Mouse (Mus musculus): ENCODE results near the gene Med13l. TPM values are rescaled to one million over a fixed set of nuclear protein-coding genes. Genes with fewer than 3 reads are reported as not detected.

Gene Med13l
- total and polyA plus RNA-seq, 3 experiments: 2.0 to 11.0 (median 10.1) TPM

DNA sequence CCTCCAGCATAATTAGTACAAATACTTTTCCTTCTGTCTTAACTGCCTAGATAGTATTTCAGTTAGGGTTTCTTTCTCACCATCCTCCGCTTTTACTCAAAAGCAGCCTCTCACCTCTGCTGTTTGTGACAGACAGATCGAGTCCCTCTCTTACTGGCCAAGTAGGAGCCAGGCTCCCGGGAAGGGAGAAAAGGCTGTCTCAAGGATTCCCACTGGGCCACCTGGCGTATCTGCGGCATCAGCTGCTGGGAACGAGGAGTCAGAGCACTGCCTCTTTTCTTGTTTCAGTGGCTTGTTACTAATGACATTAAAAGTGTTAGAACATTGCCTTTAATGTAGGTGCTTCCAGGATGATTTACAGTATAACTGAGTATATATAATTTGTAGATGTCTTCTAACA lies 164.9 kb downstream of the Med13l start:
- in situ Hi-C loops (cut with MboI; ENCODE audit: low pct_ligation_motif_present, low pct_unique_long_range_greater_than_20kb, low sequenced_read_pairs): no loop called here
- Histone ChIP-seq H3K9me3 (replicated peaks; ENCODE audit: low read length) (no peaks in the 10 kb centered on the region), H3K27ac (ENCODE audit: insufficient read depth, low read depth) (no peak overlapping the region), H3K4me3 (replicated peaks in 1 of 3; ENCODE audit: low read depth in 2 of 3, low read length in 2 of 3, poor library complexity in 1 of 3) (no peak overlapping the region), H3K27me3 (replicated peaks) (no peaks in the 10 kb centered on the region), H3K4me2 (ENCODE audit: insufficient read depth, low read depth, poor library complexity, severe bottlenecking) (no peak overlapping the region), H3K36me3 (replicated peaks in 1 of 2; ENCODE audit: control insufficient read depth in 1 of 2, insufficient read depth in 1 of 2, low read length in 1 of 2) (peaks cover 67 to 92% of the 10 kb centered on the region in 2 experiments), H3K9ac (ENCODE audit: insufficient read depth, low read depth) (no peak overlapping the region), H3K79me2 (replicated peaks; ENCODE audit: control insufficient read depth, extremely low read depth, insufficient read depth, poor library complexity, severe bottlenecking) (no peaks in the 10 kb centered on the region), H3K4me1 (ENCODE audit: control insufficient read depth in 1 of 2, insufficient read depth in 2 of 2) (peaks cover 0 to 12% of the 10 kb centered on the region in 2 experiments; a peak in 2 of 4 replicates)
- dilution Hi-C loops (cut with MboI; ENCODE audit: extremely low pct_ligation_motif_present, extremely low pct_unique_long_range_greater_than_20kb, low sequenced_read_pairs): no loop called here
- DNase-seq (ENCODE audit: extremely low read depth): no peak
- TF ChIP-seq TCF12 (IDR thresholded peaks at IDR 0.05; ENCODE audit: low read depth, low read length) (no peak), ZNF384 (IDR thresholded peaks at IDR 0.05; ENCODE audit: low read depth, low read length) (no peak), MEF2A (IDR thresholded peaks at IDR 0.05; ENCODE audit: borderline replicate concordance, low read depth, low read length) (no peak), POLR2AphosphoS2 (IDR thresholded peaks at IDR 0.05; ENCODE audit: low read depth, low read length) (no peak), USF1 (IDR thresholded peaks at IDR 0.05; ENCODE audit: low read depth, low read length) (no peak), GABPA (IDR thresholded peaks at IDR 0.05; ENCODE audit: insufficient replicate concordance, low read depth, low read length) (no peak), EP300 (IDR thresholded peaks at IDR 0.05; ENCODE audit: low read length) (no peak), MYC (IDR thresholded peaks at IDR 0.05; ENCODE audit: low read depth, low read length) (no peak), NRF1 (IDR thresholded peaks at IDR 0.05; ENCODE audit: low read depth, low read length) (no peak), HCFC1 (IDR thresholded peaks at IDR 0.05; ENCODE audit: low read depth, low read length) (no peak), ELF1 (IDR thresholded peaks at IDR 0.05; ENCODE audit: low read depth, low read length) (no peak), JUND (conservative IDR thresholded peaks at IDR 0.05; ENCODE audit: low read depth, low read length) (no peak), CHD1 (IDR thresholded peaks at IDR 0.05; ENCODE audit: low read depth, low read length) (no peak), TBP (conservative IDR thresholded peaks at IDR 0.05; ENCODE audit: low read depth, low read length) (no peak), MAFK (IDR thresholded peaks at IDR 0.05; ENCODE audit: insufficient replicate concordance, low read length) (no peak), E2F4 (IDR thresholded peaks at IDR 0.05; ENCODE audit: insufficient replicate concordance, low read depth, low read length) (no peak), ZKSCAN1 (IDR thresholded peaks at IDR 0.05; ENCODE audit: borderline replicate concordance, low read depth, low read length) (no peak)

DNA sequence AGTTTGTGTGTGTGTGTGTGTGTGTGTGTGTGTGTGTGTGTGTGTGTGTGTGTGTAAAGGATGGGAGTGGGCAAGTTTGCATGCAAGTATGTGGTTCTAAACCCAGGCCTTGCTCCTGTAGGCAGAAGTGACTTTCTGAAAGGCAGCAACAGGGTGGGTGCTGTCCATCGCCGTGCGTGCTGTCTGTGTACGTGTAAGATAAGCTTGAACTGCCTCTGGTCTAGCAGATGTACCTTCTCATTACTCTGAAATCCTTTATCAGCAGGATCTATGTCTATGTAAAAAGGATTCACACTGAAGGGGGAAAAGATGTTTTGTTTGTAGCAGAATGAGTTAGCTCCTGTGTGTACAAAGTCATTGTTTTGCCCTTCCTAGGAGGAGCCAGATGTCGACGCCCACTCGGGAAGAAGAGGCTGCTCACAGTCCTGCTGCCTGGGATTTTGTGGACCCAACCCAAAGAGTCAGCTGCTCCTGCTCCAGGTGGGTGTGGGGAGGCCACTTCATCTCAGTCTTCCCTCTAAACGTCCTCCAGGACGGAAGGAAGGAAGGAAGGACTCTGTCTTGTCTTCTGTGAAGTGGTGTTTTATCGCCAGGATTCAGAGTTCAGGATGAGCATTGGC lies 165.5 kb downstream of the Med13l start:
- no peaks in the 10 kb centered on the region for H3K79me2 ChIP-seq (replicated peaks; ENCODE audit: control insufficient read depth, extremely low read depth, insufficient read depth, poor library complexity, severe bottlenecking)
- no peak for DNase-seq (ENCODE audit: extremely low read depth)
- dilution Hi-C loops (cut with MboI; ENCODE audit: extremely low pct_ligation_motif_present, extremely low pct_unique_long_range_greater_than_20kb, low sequenced_read_pairs) (no loop called here), in situ Hi-C loops (cut with MboI; ENCODE audit: low pct_ligation_motif_present, low pct_unique_long_range_greater_than_20kb, low sequenced_read_pairs) (no loop called here)
- H3K4me1 ChIP-seq (ENCODE audit: control insufficient read depth in 1 of 2, insufficient read depth in 2 of 2): peaks cover 0 to 7% of the 10 kb centered on the region in 2 experiments; a peak in 2 of 4 replicates
- TF ChIP-seq JUND (conservative IDR thresholded peaks at IDR 0.05; ENCODE audit: low read depth, low read length) (no peak), IRF4 (IDR thresholded peaks at IDR 0.05; ENCODE audit: low read depth, low read length) (no peak), GABPA (IDR thresholded peaks at IDR 0.05; ENCODE audit: insufficient replicate concordance, low read depth, low read length) (no peak), USF1 (IDR thresholded peaks at IDR 0.05; ENCODE audit: low read depth, low read length) (no peak), MAFK (IDR thresholded peaks at IDR 0.05; ENCODE audit: insufficient replicate concordance, low read length) (no peak), HCFC1 (IDR thresholded peaks at IDR 0.05; ENCODE audit: low read depth, low read length) (no peak), RCOR1 (conservative IDR thresholded peaks at IDR 0.05; ENCODE audit: low read depth, low read length) (no peak), TCF12 (IDR thresholded peaks at IDR 0.05; ENCODE audit: low read depth, low read length) (no peak), MAX (IDR thresholded peaks at IDR 0.05; ENCODE audit: low read length) (no peak), MYC (IDR thresholded peaks at IDR 0.05; ENCODE audit: low read depth, low read length) (no peak), CHD2 (IDR thresholded peaks at IDR 0.05; ENCODE audit: low read length) (no peak), MXI1 (IDR thresholded peaks at IDR 0.05; ENCODE audit: low read depth, low read length) (no peak), ZC3H11A (IDR thresholded peaks at IDR 0.05; ENCODE audit: low read depth, low read length) (no peak), RAD21 (IDR thresholded peaks at IDR 0.05; ENCODE audit: low read depth, low read length) (no peak)
- H3K4me3 ChIP-seq (replicated peaks in 1 of 3; ENCODE audit: low read depth in 2 of 3, low read length in 2 of 3, poor library complexity in 1 of 3): no peak overlapping the region
- H3K9ac ChIP-seq (ENCODE audit: insufficient read depth, low read depth): no peak overlapping the region
- no peak overlapping the region for H3K4me2 ChIP-seq (ENCODE audit: insufficient read depth, low read depth, poor library complexity, severe bottlenecking)
- peaks cover 71 to 93% of the 10 kb centered on the region in 2 experiments for H3K36me3 ChIP-seq (replicated peaks in 1 of 2; ENCODE audit: control insufficient read depth in 1 of 2, insufficient read depth in 1 of 2, low read length in 1 of 2)
- no peaks in the 10 kb centered on the region for H3K27me3 ChIP-seq (replicated peaks)
- no peak overlapping the region for H3K27ac ChIP-seq (ENCODE audit: insufficient read depth, low read depth)
- H3K9me3 ChIP-seq (replicated peaks; ENCODE audit: low read length): no peaks in the 10 kb centered on the region
